Mouse (Mus musculus) frontal cortex, postnatal 25 days (tissue): ENCODE measurements at regions not wholly inside any gene's neighbourhood (a gene's known extent, or its start where the extent isn't known, plus 50 kb on each side); places are given as distances from the start of the nearest gene placed in this dataset.
"Not testable (repeated sequence)": the region's sequence is repeated elsewhere in the genome, so short reads cannot be mapped to it uniquely, and the experiment has no call there.

ENCODE experiments used
- DNase-seq, 2 experiments: peaks; one replicate each; pipeline ENCODE4 v3.0.0; 2022; ENCODE audit warnings: low spot score in 2 of 2

DNA sequence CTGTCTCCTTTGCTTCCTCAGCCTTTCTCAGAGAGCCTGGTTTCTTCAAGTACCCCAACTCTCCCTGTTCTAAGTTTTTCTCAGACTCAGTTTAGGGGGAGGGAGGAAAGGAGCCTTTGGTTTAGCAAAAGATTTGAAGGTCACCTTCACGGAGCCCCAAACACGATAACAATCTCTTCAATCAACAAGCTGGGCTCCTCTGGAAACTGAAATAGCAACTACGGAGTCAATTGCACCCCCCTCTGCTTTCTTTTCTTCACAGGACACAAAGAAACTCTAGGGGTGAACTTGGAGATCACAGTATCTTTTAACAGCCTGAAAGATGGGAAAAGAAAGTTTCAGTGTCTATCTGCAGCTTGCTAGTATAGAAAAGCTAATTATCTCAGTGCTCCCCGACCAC, 151.4 kb upstream of the 1700012A03Rik start:
- no peak for DNase-seq

- DNase-seq: no peak
These were observed 153.0 kb upstream of the 1700012A03Rik start for GRCm38 (mm10) chr6:31897001-31897400.

GRCm38 (mm10) chr6:31895835-31896234, 154.2 kb upstream of the 1700012A03Rik start:
- no peak for DNase-seq

DNA sequence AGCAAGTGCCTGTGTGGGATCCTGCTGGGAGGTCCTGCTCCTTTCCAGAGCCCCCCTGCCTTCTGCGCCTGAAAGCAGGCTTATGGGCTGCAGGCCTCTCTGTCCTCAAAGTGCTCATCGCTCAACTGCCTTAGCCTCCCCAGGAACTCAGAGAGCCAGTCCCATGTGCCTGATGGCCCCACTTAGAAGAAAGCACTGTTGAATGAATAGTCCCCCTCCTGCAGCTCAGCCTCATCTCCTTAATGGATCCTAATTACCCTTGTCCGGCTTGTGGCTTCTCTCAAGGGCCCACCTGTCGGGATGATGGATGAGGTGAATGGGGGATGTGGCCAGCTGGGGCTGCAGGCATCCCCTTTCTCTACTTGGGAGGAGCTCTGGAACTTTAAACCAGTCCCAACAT, 163.1 kb upstream of the 1700012A03Rik start:
- DNase-seq: no peak

DNA sequence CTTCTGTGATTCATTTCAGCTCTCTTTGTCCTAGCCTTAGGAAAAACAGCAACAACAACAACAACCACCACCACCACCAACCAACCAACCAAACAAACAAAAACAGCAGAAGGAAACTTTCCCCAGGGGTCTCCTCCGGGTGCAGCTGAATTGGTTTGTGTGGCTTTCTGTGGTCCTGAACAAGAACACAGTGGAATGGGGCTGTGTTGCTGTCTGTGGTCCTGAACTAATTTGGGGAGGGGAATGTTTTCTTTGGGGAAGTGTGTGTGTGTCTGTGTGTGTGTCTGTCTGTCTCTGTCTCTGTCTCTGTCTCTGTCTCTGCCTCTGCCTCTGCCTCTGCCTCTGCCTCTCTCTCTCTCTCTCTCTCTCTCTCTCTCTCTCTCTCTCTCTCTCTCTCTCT, 164.8 kb upstream of the 1700012A03Rik start:
- DNase-seq: not testable (repeated sequence)

- DNase-seq: no peak
These were observed 166.3 kb upstream of the 1700012A03Rik start for GRCm38 (mm10) chr6:31883726-31884125.

- no peak for DNase-seq
These were observed 175.4 kb upstream of the 1700012A03Rik start for GRCm38 (mm10) chr6:31874616-31875015.

DNA sequence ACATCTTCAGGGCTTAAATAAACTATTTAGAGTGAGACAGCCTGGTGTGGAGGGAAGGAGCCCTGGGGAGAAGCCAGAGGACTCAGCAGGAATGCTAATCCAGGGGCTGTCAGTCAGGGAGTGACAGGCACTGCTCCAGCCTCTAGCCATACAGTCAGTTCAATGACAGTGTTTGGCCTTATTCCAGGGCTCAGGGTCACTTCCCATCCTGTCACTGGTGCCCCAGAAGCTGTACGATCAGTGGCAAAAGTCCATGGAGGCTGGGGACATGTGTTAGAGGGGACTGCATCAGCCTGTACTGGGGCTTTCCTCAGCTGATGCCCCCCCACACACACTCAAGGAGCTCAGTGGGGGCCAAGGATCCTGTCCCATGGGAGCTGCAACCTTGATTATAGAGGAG, 176.1 kb upstream of the 1700012A03Rik start:
- no peak for DNase-seq

- no peak for DNase-seq
These were observed 178.3 kb upstream of the 1700012A03Rik start for GRCm38 (mm10) chr6:31871766-31872165.

- no peak for DNase-seq
These were observed 188.1 kb upstream of the 1700012A03Rik start for GRCm38 (mm10) chr6:31861996-31862395.

GRCm38 (mm10) chr6:31859621-31860020, 190.4 kb upstream of the 1700012A03Rik start:
- DNase-seq: no peak

GRCm38 (mm10) chr6:31854261-31854660, 195.8 kb upstream of the 1700012A03Rik start:
- DNase-seq: no peak

- DNase-seq: no peak
These were observed 203.7 kb upstream of the 1700012A03Rik start for GRCm38 (mm10) chr6:31846319-31846718.

GRCm38 (mm10) chr6:31845671-31846070, 204.4 kb upstream of the 1700012A03Rik start:
- DNase-seq: no peak

GRCm38 (mm10) chr6:31840621-31841020, 209.4 kb upstream of the 1700012A03Rik start:
- DNase-seq: no peak

GRCm38 (mm10) chr6:31838588-31838987, 211.5 kb upstream of the 1700012A03Rik start:
- DNase-seq: no peak

DNA sequence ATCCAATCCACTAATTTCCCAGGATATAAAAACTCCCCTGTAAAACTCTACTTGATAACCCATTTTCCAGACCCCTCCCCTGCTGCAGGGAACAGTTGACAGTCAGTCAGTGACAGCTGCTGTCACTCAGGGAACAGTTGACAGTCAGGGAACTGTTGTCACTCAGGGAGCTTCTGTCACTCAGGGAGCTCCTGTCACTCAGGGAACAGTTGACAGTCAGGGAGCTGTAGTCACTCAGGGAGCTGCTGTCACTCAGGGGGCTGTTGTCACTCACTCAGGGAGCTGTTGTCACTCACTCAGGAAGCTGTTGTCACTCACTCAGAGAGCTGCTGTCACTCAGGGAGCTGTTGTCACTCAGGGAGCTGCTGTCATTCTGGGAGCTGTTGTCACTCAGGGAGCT, 214.3 kb upstream of the 1700012A03Rik start:
- DNase-seq: no peak

DNA sequence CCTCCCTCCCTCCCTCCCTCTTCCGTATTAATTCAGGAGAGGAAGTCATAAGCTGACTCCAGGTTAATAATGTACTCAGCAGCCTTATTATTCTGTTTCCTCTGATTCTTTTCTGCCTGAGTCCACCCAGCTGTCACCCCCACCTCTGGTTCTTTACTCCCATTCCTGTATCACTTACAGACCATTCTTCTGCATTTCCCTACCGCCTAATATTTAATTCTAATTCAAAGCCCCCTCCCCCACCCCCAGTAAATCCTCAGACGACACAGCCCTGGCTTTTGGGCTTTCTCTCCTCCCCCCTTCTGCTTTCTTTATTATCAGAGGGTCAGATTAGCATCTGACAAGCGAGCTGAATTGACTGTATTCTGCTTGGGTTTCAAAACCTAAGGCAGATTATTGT, 215.5 kb upstream of the 1700012A03Rik start:
- DNase-seq: no peak

DNA sequence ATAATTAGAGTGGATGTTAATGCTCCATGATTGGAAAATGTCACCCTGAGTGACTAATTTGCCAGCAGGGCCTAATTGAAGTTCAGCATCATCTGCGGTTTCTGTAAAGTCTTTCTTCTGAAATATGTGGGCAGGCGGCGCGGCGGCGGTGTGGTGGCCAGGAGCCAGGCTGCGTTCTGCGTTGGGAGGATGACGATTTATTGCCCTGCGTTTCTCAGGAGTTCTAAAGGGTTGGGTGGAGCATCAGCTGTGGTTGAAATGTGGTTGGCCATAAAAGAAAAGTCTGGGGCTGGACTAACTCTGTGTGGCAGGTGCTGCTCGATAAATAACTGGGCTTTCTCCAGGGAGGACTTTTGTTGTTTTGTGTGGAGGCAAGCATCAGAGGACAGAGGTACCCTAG, 219.4 kb upstream of the 1700012A03Rik start:
- no peak for DNase-seq

- DNase-seq: no peak
These were observed 226.4 kb upstream of the 1700012A03Rik start for GRCm38 (mm10) chr6:31823616-31824015.

- DNase-seq: no peak
These were observed 227.6 kb upstream of the 1700012A03Rik start for GRCm38 (mm10) chr6:31822186-31823085.

- DNase-seq: no peak
These were observed 228.4 kb upstream of the 1700012A03Rik start for GRCm38 (mm10) chr6:31821621-31822020.

GRCm38 (mm10) chr6:31817640-31818039, 232.4 kb upstream of the 1700012A03Rik start:
- no peak for DNase-seq

- no peak for DNase-seq
These were observed 238.2 kb upstream of the 1700012A03Rik start for GRCm38 (mm10) chr6:31811890-31812289.
